Mouse (Mus musculus) forebrain, postnatal 0 days (tissue): ENCODE results near the gene Ears2. TPM values are rescaled to one million over a fixed set of nuclear protein-coding genes. Genes with fewer than 3 reads are reported as not detected.

Experiments
- ATAC-seq: fragments of 200-750 bp; cut with Nextera tagmentation; 2 replicates; pipeline ENCODE4 v1.8.0; 2017; ENCODE audit warnings: mild to moderate bottlenecking, moderate library complexity
- DNase-seq: peaks from one replicate; pipeline ENCODE4 v3.0.0-alpha.2; 2015
- H3K27ac ChIP-seq: fragments of 300-500 bp; sonication (generic); 2 replicates; pipeline ENCODE4 v1.5.1; 2014; ENCODE audit warnings: low read depth, mild to moderate bottlenecking, antibody characterized with exemption, low read length, moderate library complexity, mixed read lengths
- H3K27me3 ChIP-seq: fragments of 300-500 bp; sonication (generic); 2 replicates; pipeline ENCODE4 v1.6.1; 2014; ENCODE audit warnings: mild to moderate bottlenecking, low read length, mixed read lengths; ENCODE audit not compliant: insufficient read depth
- H3K36me3 ChIP-seq: fragments of 300-500 bp; sonication (generic); 2 replicates; pipeline ENCODE4 v1.6.1; 2014; ENCODE audit warnings: mild to moderate bottlenecking, moderate library complexity; ENCODE audit not compliant: insufficient read depth
- H3K4me1 ChIP-seq: fragments of 300-500 bp; sonication (generic); 2 replicates; pipeline ENCODE4 v1.6.1; 2014; ENCODE audit warnings: antibody characterized with exemption; ENCODE audit not compliant: insufficient read depth
- H3K4me2 ChIP-seq: fragments of 300-500 bp; sonication (generic); 2 replicates; pipeline ENCODE4 v1.6.1; 2014; ENCODE audit warnings: low read depth, mild to moderate bottlenecking, moderate library complexity
- H3K4me3 ChIP-seq: fragments of 300-500 bp; sonication (generic); 2 replicates; pipeline ENCODE4 v1.5.1; 2014; ENCODE audit warnings: low read depth, low read length, mixed read lengths
- H3K9ac ChIP-seq: fragments of 300-500 bp; sonication (generic); 2 replicates; pipeline ENCODE4 v1.6.1; 2014; ENCODE audit warnings: mild to moderate bottlenecking
- H3K9me3 ChIP-seq: fragments of 300-500 bp; sonication (generic); 2 replicates; pipeline ENCODE4 v1.6.1; 2016; ENCODE audit warnings: low read length
- CTCF ChIP-seq: sonication (generic); IDR thresholded peaks from 2 replicates; pipeline ENCODE4 v1.5.1; 2016; ENCODE audit warnings: antibody characterized with exemption, control low read depth, low read depth
- WGBS: fragments of 180-500 bp; shearing (Covaris S2); extraction: QIAGEN DNeasy Blood & Tissue Kit; methylation state at CpG from one replicate; pipeline ENCODE4 v1.1.7; 2014; 5-methylcytosine and 5-hydroxymethylcytosine counted together
- polyA plus RNA-seq: library from polyadenylated mRNA; unstranded; fragments of >200 nt; fragmentation: Nextera tagmentation; extraction: Ambion mirVana; gene quantifications from 2 replicates; pipeline ENCODE4 v1.2.1, GENCODE M21; 2015
- total RNA-seq: library from RNA; depleted of rRNA; stranded (reverse); fragments of >200 nt; gene quantifications from 2 replicates; pipeline ENCODE4 v1.2.3, GENCODE M21; 2014

Ears2 gene
- total and polyA plus RNA-seq, 2 experiments from 2014 or later: 8.8 to 16.7 TPM

GRCm38 (mm10) chr7:122018978-122019377, 48.1 kb downstream of the Ears2 start:
- H3K4me1 ChIP-seq: peaks cover 3% of the 10 kb centered on the region; the same call in 1 of the 2 replicates
- H3K9me3 ChIP-seq: no peaks in the 10 kb centered on the region
- no peak overlapping the region for H3K27ac ChIP-seq
- H3K9ac ChIP-seq: no peak overlapping the region
- no peak for TF ChIP-seq CTCF
- H3K36me3 ChIP-seq: peaks cover 3% of the 10 kb centered on the region; the same call in 1 of the 2 replicates
- 76% methylated on average over 7 of the region's 7 CpGs for WGBS
- peak overlapping the region; percentile 71 for H3K4me2 ChIP-seq
- ATAC-seq: no peak
- no peaks in the 10 kb centered on the region for H3K27me3 ChIP-seq
- DNase-seq: no peak
- H3K4me3 ChIP-seq: peak overlapping the region; percentile 85

- Histone ChIP-seq H3K9me3 (no peaks in the 10 kb centered on the region), H3K4me2 (peak overlapping the region; percentile 71), H3K27ac (no peak overlapping the region), H3K4me3 (no peak overlapping the region), H3K27me3 (no peaks in the 10 kb centered on the region), H3K36me3 (peaks cover 3% of the 10 kb centered on the region; the same call in 1 of the 2 replicates), H3K4me1 (peaks cover 3% of the 10 kb centered on the region; the same call in 1 of the 2 replicates), H3K9ac (no peak overlapping the region)
- TF ChIP-seq CTCF: no peak
- ATAC-seq (no peak), DNase-seq (no peak)
- WGBS: 62% methylated on average over 3 of the region's 3 CpGs
Measured at GRCm38 (mm10) chr7:122018247-122018646, 48.8 kb downstream of the Ears2 start.

- Histone ChIP-seq H3K4me1 (peaks cover 3% of the 10 kb centered on the region; the same call in 1 of the 2 replicates), H3K4me2 (no peak overlapping the region)
- no peak for ATAC-seq
Measured at GRCm38 (mm10) chr7:122015734-122016133, 51.3 kb downstream of the Ears2 start.

GRCm38 (mm10) chr7:122015105-122015504, 52.0 kb downstream of the Ears2 start:
- Histone ChIP-seq H3K9me3 (no peaks in the 10 kb centered on the region), H3K27me3 (no peaks in the 10 kb centered on the region), H3K4me2 (no peak overlapping the region), H3K9ac (no peak overlapping the region), H3K27ac (no peak overlapping the region), H3K36me3 (peaks cover 25% of the 10 kb centered on the region), H3K4me3 (no peak overlapping the region), H3K4me1 (peaks cover 3% of the 10 kb centered on the region; the same call in 1 of the 2 replicates)
- TF ChIP-seq CTCF: no peak
- ATAC-seq: no peak
- 66% methylated on average over 8 of the region's 8 CpGs for WGBS
- no peak for DNase-seq

More at GRCm38 (mm10) chr7:122015734-122016133, 51.3 kb downstream of the Ears2 start:
- Histone ChIP-seq H3K9ac (no peak overlapping the region), H3K9me3 (no peaks in the 10 kb centered on the region), H3K27me3 (no peaks in the 10 kb centered on the region), H3K27ac (no peak overlapping the region), H3K36me3 (peaks cover 18% of the 10 kb centered on the region), H3K4me3 (no peak overlapping the region)
- no peak for DNase-seq
- 84% methylated on average over 10 of the region's 10 CpGs for WGBS
- TF ChIP-seq CTCF: no peak

- peaks cover 42% of the 10 kb centered on the region for H3K36me3 ChIP-seq
- no peak overlapping the region for H3K27ac ChIP-seq
- DNase-seq (no peak), ATAC-seq (no peak)
- WGBS: 92% methylated on average over 10 of the region's 10 CpGs
- H3K9ac ChIP-seq: no peak overlapping the region
- H3K4me1 ChIP-seq: no peaks in the 10 kb centered on the region
- no peaks in the 10 kb centered on the region for H3K27me3 ChIP-seq
- H3K4me3 ChIP-seq: no peak overlapping the region
- H3K4me2 ChIP-seq: no peak overlapping the region
- H3K9me3 ChIP-seq: no peaks in the 10 kb centered on the region
- TF ChIP-seq CTCF: no peak
Measured at GRCm38 (mm10) chr7:122012949-122013348, 54.1 kb downstream of the Ears2 start.

- no peaks in the 10 kb centered on the region for H3K9me3 ChIP-seq
- no peak overlapping the region for H3K4me2 ChIP-seq
- 96% methylated on average over 4 of the region's 4 CpGs for WGBS
- DNase-seq (no peak), ATAC-seq (no peak)
- H3K4me3 ChIP-seq: no peak overlapping the region
- H3K27ac ChIP-seq: no peak overlapping the region
- peaks cover 45% of the 10 kb centered on the region for H3K36me3 ChIP-seq
- no peaks in the 10 kb centered on the region for H3K27me3 ChIP-seq
- no peak overlapping the region for H3K9ac ChIP-seq
- H3K4me1 ChIP-seq: no peaks in the 10 kb centered on the region
- TF ChIP-seq CTCF: no peak
Measured at GRCm38 (mm10) chr7:122012370-122012769, 54.7 kb downstream of the Ears2 start.

- H3K27ac ChIP-seq: no peak overlapping the region
- DNase-seq (no peak), ATAC-seq (no peak)
- no peaks in the 10 kb centered on the region for H3K9me3 ChIP-seq
- TF ChIP-seq CTCF: no peak
- peaks cover 85% of the 10 kb centered on the region for H3K36me3 ChIP-seq
- H3K4me3 ChIP-seq: no peak overlapping the region
- no peak overlapping the region for H3K9ac ChIP-seq
- H3K4me2 ChIP-seq: no peak overlapping the region
- 82% methylated on average over 8 of the region's 8 CpGs for WGBS
- H3K4me1 ChIP-seq: no peaks in the 10 kb centered on the region
- H3K27me3 ChIP-seq: no peaks in the 10 kb centered on the region
Measured at GRCm38 (mm10) chr7:122000396-122000795, 66.7 kb downstream of the Ears2 start.
